Mouse (Mus musculus) heart, adult 2 months (tissue): ENCODE results near the gene Prkab2.

Source experiments
- CTCF ChIP-seq: fragments of 200-600 bp; IDR thresholded peaks from 2 replicates; pipeline ENCODE4 v1.8.1; 2022; ENCODE audit warnings: antibody characterized with exemption, mild to moderate bottlenecking, moderate library complexity
- EP300 ChIP-seq: fragments of 200-500 bp; IDR thresholded peaks from 2 replicates; pipeline ENCODE4 v1.6.1; 2011; ENCODE audit warnings: low read depth, low read length, control low read depth; ENCODE audit not compliant: insufficient read depth

DNA sequence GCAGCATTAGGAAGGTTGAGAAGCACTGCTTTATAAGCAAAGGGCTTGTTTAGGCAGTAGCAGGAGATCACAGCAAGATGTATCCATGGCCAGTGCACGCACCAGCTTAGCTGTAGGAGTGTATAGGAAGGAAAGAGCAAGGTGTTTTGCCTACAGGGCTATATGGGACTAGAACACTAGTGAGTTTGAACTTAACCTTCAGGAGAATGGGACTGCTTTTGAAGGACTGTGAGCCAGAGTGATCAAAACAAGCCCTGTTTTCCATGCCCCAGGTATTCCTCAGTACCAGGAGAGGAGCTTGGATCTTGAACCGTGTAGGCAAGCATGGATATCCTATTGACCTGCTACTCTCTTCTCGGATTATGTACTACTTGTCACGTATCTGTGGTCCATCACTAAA, 16.6 kb upstream of the Prkab2 start:
- TF ChIP-seq CTCF, result no peak
- no peak for TF ChIP-seq EP300
